Mouse (Mus musculus) midbrain, embryonic 15.5 days (tissue): ENCODE data around the gene Tex36. TPM values are rescaled to one million over a fixed set of nuclear protein-coding genes. Genes with fewer than 3 reads are reported as not detected.

Experiments used
- ATAC-seq: fragments of 200-750 bp; cut with Nextera tagmentation; replicated peaks from 2 replicates; pipeline ENCODE4 v1.8.0; 2017; ENCODE audit warnings: moderate TSS enrichment
- H3K27ac ChIP-seq: fragments of 300-500 bp; sonication (generic); 2 replicates; pipeline ENCODE4 v1.5.1; 2015; ENCODE audit warnings: mild to moderate bottlenecking, inconsistent platforms
- H3K27me3 ChIP-seq: fragments of 300-500 bp; sonication (generic); replicated peaks from 2 replicates; pipeline ENCODE4 v1.6.1; 2015; ENCODE audit warnings: inconsistent platforms
- H3K36me3 ChIP-seq: fragments of 300-500 bp; sonication (generic); replicated peaks from 2 replicates; pipeline ENCODE4 v1.6.1; 2015; ENCODE audit warnings: inconsistent platforms
- H3K4me1 ChIP-seq: fragments of 300-500 bp; sonication (generic); 2 replicates; pipeline ENCODE4 v1.6.1; 2015; ENCODE audit warnings: inconsistent platforms
- H3K4me2 ChIP-seq: fragments of 300-500 bp; sonication (generic); 2 replicates; pipeline ENCODE4 v1.6.1; 2015; ENCODE audit warnings: inconsistent platforms, mild to moderate bottlenecking, moderate library complexity
- H3K4me3 ChIP-seq: fragments of 300-500 bp; sonication (generic); 2 replicates; pipeline ENCODE4 v1.5.1; 2015; ENCODE audit warnings: mild to moderate bottlenecking, inconsistent platforms
- H3K9ac ChIP-seq: fragments of 300-500 bp; sonication (generic); 2 replicates; pipeline ENCODE4 v1.6.1; 2015; ENCODE audit warnings: mild to moderate bottlenecking, inconsistent platforms
- H3K9me3 ChIP-seq: fragments of 300-500 bp; sonication (generic); 2 replicates; pipeline ENCODE4 v1.6.1; 2016; ENCODE audit warnings: inconsistent platforms
- WGBS: fragments of 180-500 bp; shearing (Covaris S2); methylation state at CpG from one replicate; pipeline ENCODE4 v1.1.7; 2015; ENCODE audit warnings: mixed read lengths; 5-methylcytosine and 5-hydroxymethylcytosine counted together
- polyA plus RNA-seq: library from polyadenylated mRNA; unstranded; fragments of >200 nt; fragmentation: Nextera tagmentation; extraction: Ambion mirVana; gene quantifications from 2 replicates; pipeline ENCODE4 v1.2.1, GENCODE M21; 2015

Gene Tex36
- polyA plus RNA-seq = 0.18 TPM in 1 of 2 replicates, not detected in the other

- 64% methylated on average over 2 of the region's 2 CpGs for WGBS
- Histone ChIP-seq H3K9me3 (no peaks in the 10 kb centered on the region), H3K36me3 (no peaks in the 10 kb centered on the region), H3K9ac (no peak within 1 kb of the TSS), H3K4me1 (peaks cover 1% of the 10 kb centered on the region; the same call in 1 of the 2 replicates), H3K4me3 (no peak within 1 kb of the TSS), H3K27me3 (no peaks in the 10 kb centered on the region), H3K27ac (no peak within 1 kb of the TSS), H3K4me2 (no peak within 1 kb of the TSS)
- ATAC-seq = no peak
Observed at GRCm38 (mm10) chr7:133602058-133602457, at the start of gene Tex36. Gene Tex36, minus strand, starts transcription at chr7:133602158.

- H3K4me3 ChIP-seq = no peak overlapping the region
- no peaks in the 10 kb centered on the region for H3K9me3 ChIP-seq
- H3K9ac ChIP-seq = no peak overlapping the region
- no peak overlapping the region for H3K27ac ChIP-seq
- H3K36me3 ChIP-seq = peaks cover 80% of the 10 kb centered on the region
- no peak overlapping the region for H3K4me2 ChIP-seq
- 89% methylated on average over 6 of the region's 6 CpGs for WGBS
- no peaks in the 10 kb centered on the region for H3K4me1 ChIP-seq
- no peaks in the 10 kb centered on the region for H3K27me3 ChIP-seq
- no peak for ATAC-seq
Observed at GRCm38 (mm10) chr7:133645716-133646115, 43.8 kb upstream of the Tex36 start.

- peaks cover 14% of the 10 kb centered on the region for H3K4me1 ChIP-seq
- 90% methylated on average over 13 of the region's 13 CpGs for WGBS
- no peaks in the 10 kb centered on the region for H3K27me3 ChIP-seq
- peak overlapping the region; percentile 87 for H3K4me2 ChIP-seq
- ATAC-seq = no peak
- H3K9me3 ChIP-seq = no peaks in the 10 kb centered on the region
- no peak overlapping the region for H3K27ac ChIP-seq
- H3K36me3 ChIP-seq = peaks cover 25% of the 10 kb centered on the region
- H3K4me3 ChIP-seq = peak overlapping the region; percentile 87; the same call in 1 of the 2 replicates
- H3K9ac ChIP-seq = no peak overlapping the region
Observed at GRCm38 (mm10) chr7:133638821-133639220, 36.9 kb upstream of the Tex36 start.

GRCm38 (mm10) chr7:133638306-133638705 lies 36.3 kb upstream of the Tex36 start:
- H3K4me2 ChIP-seq = peak overlapping the region; percentile 87
- H3K9ac ChIP-seq = peak overlapping the region; percentile 94
- H3K4me3 ChIP-seq = peak overlapping the region; percentile 87
- peak overlapping the region; percentile 92 for H3K27ac ChIP-seq
- no peaks in the 10 kb centered on the region for H3K9me3 ChIP-seq
- no peaks in the 10 kb centered on the region for H3K27me3 ChIP-seq
- WGBS = 14% methylated on average over 13 of the region's 13 CpGs
- no peak for ATAC-seq
- peaks cover 21% of the 10 kb centered on the region for H3K36me3 ChIP-seq
- peaks cover 14% of the 10 kb centered on the region for H3K4me1 ChIP-seq

GRCm38 (mm10) chr7:133637361-133638305 lies 35.7 kb upstream of the Tex36 start, which contains the start of gene Edrf1:
Gene Edrf1, plus strand, starts transcription at chr7:133637543.
- H3K9me3 ChIP-seq = no peaks in the 10 kb centered on the region
- peaks cover 14% of the 10 kb centered on the region for H3K4me1 ChIP-seq
- peak within 1 kb of the TSS; percentile 87 for H3K4me3 ChIP-seq
- H3K9ac ChIP-seq = peak within 1 kb of the TSS; percentile 94
- ATAC-seq = peak; percentile 99
- H3K4me2 ChIP-seq = peak within 1 kb of the TSS; percentile 87
- peaks cover 14% of the 10 kb centered on the region for H3K36me3 ChIP-seq
- WGBS = under 1% methylated on average over 80 of the region's 81 CpGs
- H3K27ac ChIP-seq = peak within 1 kb of the TSS; percentile 92
- H3K27me3 ChIP-seq = no peaks in the 10 kb centered on the region

GRCm38 (mm10) chr7:133636738-133637352 lies 34.9 kb upstream of the Tex36 start:
- 2% methylated on average over 21 of the region's 21 CpGs for WGBS
- peaks cover 14% of the 10 kb centered on the region for H3K4me1 ChIP-seq
- peak overlapping the region; percentile 79 for H3K9ac ChIP-seq
- peak overlapping the region; percentile 87 for H3K4me2 ChIP-seq
- H3K27me3 ChIP-seq = no peaks in the 10 kb centered on the region
- peak overlapping the region; percentile 87 for H3K4me3 ChIP-seq
- no peaks in the 10 kb centered on the region for H3K9me3 ChIP-seq
- H3K27ac ChIP-seq = peak overlapping the region; percentile 92
- peaks cover 8% of the 10 kb centered on the region for H3K36me3 ChIP-seq
- peak; percentile 57 for ATAC-seq

- no peaks in the 10 kb centered on the region for H3K36me3 ChIP-seq
- H3K4me3 ChIP-seq = no peak overlapping the region
- no peak for ATAC-seq
- no peaks in the 10 kb centered on the region for H3K9me3 ChIP-seq
- no peak overlapping the region for H3K9ac ChIP-seq
- H3K27ac ChIP-seq = no peak overlapping the region
- no peak overlapping the region for H3K4me2 ChIP-seq
- no peaks in the 10 kb centered on the region for H3K27me3 ChIP-seq
- peaks cover 14% of the 10 kb centered on the region for H3K4me1 ChIP-seq
- WGBS = 67% methylated on average over 10 of the region's 12 CpGs
Observed at GRCm38 (mm10) chr7:133634932-133635650, 33.1 kb upstream of the Tex36 start.

- no peak for ATAC-seq
- no peaks in the 10 kb centered on the region for H3K9me3 ChIP-seq
- no peak overlapping the region for H3K4me2 ChIP-seq
- H3K4me1 ChIP-seq = no peaks in the 10 kb centered on the region
- no peak overlapping the region for H3K27ac ChIP-seq
- H3K36me3 ChIP-seq = no peaks in the 10 kb centered on the region
- no peaks in the 10 kb centered on the region for H3K27me3 ChIP-seq
- no peak overlapping the region for H3K9ac ChIP-seq
- WGBS = 24% methylated on average over 2 of the region's 2 CpGs
- no peak overlapping the region for H3K4me3 ChIP-seq
Observed at GRCm38 (mm10) chr7:133632476-133632875, 30.5 kb upstream of the Tex36 start.

GRCm38 (mm10) chr7:133630821-133631220 lies 28.9 kb upstream of the Tex36 start:
- no peak overlapping the region for H3K4me3 ChIP-seq
- no peak overlapping the region for H3K4me2 ChIP-seq
- no peaks in the 10 kb centered on the region for H3K9me3 ChIP-seq
- H3K27me3 ChIP-seq = no peaks in the 10 kb centered on the region
- WGBS = 83% methylated on average over 5 of the region's 5 CpGs
- ATAC-seq = no peak
- peaks cover 2% of the 10 kb centered on the region; the same call in 1 of the 2 replicates for H3K4me1 ChIP-seq
- H3K27ac ChIP-seq = no peak overlapping the region
- no peak overlapping the region for H3K9ac ChIP-seq
- H3K36me3 ChIP-seq = no peaks in the 10 kb centered on the region

- H3K9ac ChIP-seq = no peak overlapping the region
- no peaks in the 10 kb centered on the region for H3K27me3 ChIP-seq
- H3K9me3 ChIP-seq = no peaks in the 10 kb centered on the region
- WGBS = 21% methylated on average over 14 of the region's 14 CpGs
- H3K36me3 ChIP-seq = no peaks in the 10 kb centered on the region
- peak overlapping the region; percentile 58 for H3K27ac ChIP-seq
- no peak for ATAC-seq
- H3K4me2 ChIP-seq = no peak overlapping the region
- H3K4me1 ChIP-seq = peaks cover 2% of the 10 kb centered on the region; the same call in 1 of the 2 replicates
- H3K4me3 ChIP-seq = no peak overlapping the region
Observed at GRCm38 (mm10) chr7:133627184-133627936, 25.4 kb upstream of the Tex36 start.

GRCm38 (mm10) chr7:133623226-133623625 lies 21.3 kb upstream of the Tex36 start:
- Histone ChIP-seq H3K4me2 (no peak overlapping the region), H3K9me3 (no peaks in the 10 kb centered on the region), H3K4me1 (peaks cover 2% of the 10 kb centered on the region; the same call in 1 of the 2 replicates), H3K36me3 (no peaks in the 10 kb centered on the region), H3K4me3 (no peak overlapping the region), H3K27me3 (no peaks in the 10 kb centered on the region), H3K9ac (no peak overlapping the region), H3K27ac (no peak overlapping the region)
- WGBS = 85% methylated on average over 5 of the region's 5 CpGs
- ATAC-seq = no peak
